Mouse (Mus musculus): ENCODE measurements around the gene Gjb4. TPM values are rescaled to one million over a fixed set of nuclear protein-coding genes. Genes with fewer than 3 reads are reported as not detected.
A peak's percentile ranks its signal among the peaks of the same experiment; 100 is the strongest.

Gjb4 gene
- polyA plus RNA-seq, 1 experiment from 2014 or later = 0.39 TPM

- no peak overlapping the region for H3K4me3 ChIP-seq (ENCODE audit: low read depth, low read length)
- H3K9me3 ChIP-seq (ENCODE audit: control insufficient read depth, low read length) = no peaks in the 10 kb centered on the region
- DNase-seq (ENCODE audit: low spot score) = no peak
- no peak overlapping the region for H3K9ac ChIP-seq (ENCODE audit: low read depth, low read length)
- H3K4me2 ChIP-seq (replicated peaks; ENCODE audit: low read depth, low read length) = no peak overlapping the region
- no peaks in the 10 kb centered on the region for H3K36me3 ChIP-seq (ENCODE audit: control insufficient read depth, insufficient read depth, low read length)
- H3K27me3 ChIP-seq (ENCODE audit: control insufficient read depth, insufficient read depth, low read length) = no peaks in the 10 kb centered on the region
- H3K4me1 ChIP-seq (replicated peaks; ENCODE audit: control insufficient read depth, insufficient read depth, low read length) = no peaks in the 10 kb centered on the region; the same call in 1 of the 2 replicates
- H3K27ac ChIP-seq (ENCODE audit: low read depth, low read length) = no peak overlapping the region
- 88% methylated on average over 4 of the region's 4 CpGs for WGBS
- ATAC-seq (ENCODE audit: low FRiP score) = no peak
These were observed 20.8 kb upstream of the Gjb4 start for GRCm38 (mm10) chr4:127374645-127375044.

- no peak overlapping the region for H3K4me3 ChIP-seq (ENCODE audit: low read depth, low read length)
- H3K9me3 ChIP-seq (ENCODE audit: control insufficient read depth, low read length) = no peaks in the 10 kb centered on the region
- H3K9ac ChIP-seq (ENCODE audit: low read depth, low read length) = no peak overlapping the region
- no peaks in the 10 kb centered on the region; the same call in 1 of the 2 replicates for H3K4me1 ChIP-seq (replicated peaks; ENCODE audit: control insufficient read depth, insufficient read depth, low read length)
- no peak overlapping the region for H3K27ac ChIP-seq (ENCODE audit: low read depth, low read length)
- no peak overlapping the region for H3K4me2 ChIP-seq (replicated peaks; ENCODE audit: low read depth, low read length)
- DNase-seq (ENCODE audit: low spot score) (no peak), ATAC-seq (ENCODE audit: low FRiP score) (no peak)
- H3K27me3 ChIP-seq (ENCODE audit: control insufficient read depth, insufficient read depth, low read length) = no peaks in the 10 kb centered on the region
- WGBS = 78% methylated on average over 8 of the region's 8 CpGs
- no peaks in the 10 kb centered on the region for H3K36me3 ChIP-seq (ENCODE audit: control insufficient read depth, insufficient read depth, low read length)
These were observed 19.6 kb upstream of the Gjb4 start for GRCm38 (mm10) chr4:127373491-127373890.

- no peak overlapping the region for H3K9ac ChIP-seq (ENCODE audit: low read depth, low read length)
- WGBS = 73% methylated on average over 5 of the region's 5 CpGs
- no peak overlapping the region for H3K27ac ChIP-seq (ENCODE audit: low read depth, low read length)
- no peaks in the 10 kb centered on the region; the same call in 1 of the 2 replicates for H3K27me3 ChIP-seq (ENCODE audit: control insufficient read depth, insufficient read depth, low read length)
- DNase-seq (ENCODE audit: low spot score) (no peak), ATAC-seq (ENCODE audit: low FRiP score) (no peak)
- H3K9me3 ChIP-seq (ENCODE audit: control insufficient read depth, low read length) = no peaks in the 10 kb centered on the region
- no peak overlapping the region for H3K4me2 ChIP-seq (replicated peaks; ENCODE audit: low read depth, low read length)
- no peak overlapping the region for H3K4me3 ChIP-seq (ENCODE audit: low read depth, low read length)
- H3K4me1 ChIP-seq (replicated peaks; ENCODE audit: control insufficient read depth, insufficient read depth, low read length) = no peaks in the 10 kb centered on the region; the same call in 1 of the 2 replicates
- no peaks in the 10 kb centered on the region for H3K36me3 ChIP-seq (ENCODE audit: control insufficient read depth, insufficient read depth, low read length)
These were observed 17.7 kb upstream of the Gjb4 start for GRCm38 (mm10) chr4:127371546-127371945.

GRCm38 (mm10) chr4:127370447-127370846 is 16.6 kb upstream of the Gjb4 start:
- H3K4me3 ChIP-seq (ENCODE audit: low read depth, low read length) = no peak overlapping the region
- no peak for ATAC-seq (ENCODE audit: low FRiP score)
- peak; percentile 61 for DNase-seq (ENCODE audit: low spot score)
- H3K9me3 ChIP-seq (ENCODE audit: control insufficient read depth, low read length) = no peaks in the 10 kb centered on the region
- no peak overlapping the region for H3K4me2 ChIP-seq (replicated peaks; ENCODE audit: low read depth, low read length)
- no peaks in the 10 kb centered on the region; the same call in 1 of the 2 replicates for H3K27me3 ChIP-seq (ENCODE audit: control insufficient read depth, insufficient read depth, low read length)
- H3K27ac ChIP-seq (ENCODE audit: low read depth, low read length) = no peak overlapping the region
- WGBS = 59% methylated on average over 2 of the region's 2 CpGs
- no peak overlapping the region for H3K9ac ChIP-seq (ENCODE audit: low read depth, low read length)
- no peaks in the 10 kb centered on the region for H3K36me3 ChIP-seq (ENCODE audit: control insufficient read depth, insufficient read depth, low read length)
- H3K4me1 ChIP-seq (replicated peaks; ENCODE audit: control insufficient read depth, insufficient read depth, low read length) = no peaks in the 10 kb centered on the region

GRCm38 (mm10) chr4:127368379-127368973 is 14.6 kb upstream of the Gjb4 start:
- no peak overlapping the region for H3K27ac ChIP-seq (ENCODE audit: low read depth, low read length)
- peak; percentile 20; the same call in 1 of the 2 replicates for ATAC-seq (ENCODE audit: low FRiP score)
- 37% methylated on average over 13 of the region's 13 CpGs for WGBS
- no peak overlapping the region for H3K9ac ChIP-seq (ENCODE audit: low read depth, low read length)
- H3K27me3 ChIP-seq (ENCODE audit: control insufficient read depth, insufficient read depth, low read length) = no peaks in the 10 kb centered on the region; the same call in 1 of the 2 replicates
- no peaks in the 10 kb centered on the region; the same call in 1 of the 2 replicates for H3K4me1 ChIP-seq (replicated peaks; ENCODE audit: control insufficient read depth, insufficient read depth, low read length)
- H3K4me3 ChIP-seq (ENCODE audit: low read depth, low read length) = no peak overlapping the region
- no peaks in the 10 kb centered on the region for H3K36me3 ChIP-seq (ENCODE audit: control insufficient read depth, insufficient read depth, low read length)
- DNase-seq (ENCODE audit: low spot score) = peak; percentile 87
- no peak overlapping the region for H3K4me2 ChIP-seq (replicated peaks; ENCODE audit: low read depth, low read length)
- no peaks in the 10 kb centered on the region for H3K9me3 ChIP-seq (ENCODE audit: control insufficient read depth, low read length)

- no peak overlapping the region for H3K9ac ChIP-seq (ENCODE audit: low read depth, low read length)
- H3K27ac ChIP-seq (ENCODE audit: low read depth, low read length) = peak overlapping the region; percentile 67
- WGBS = 17% methylated on average over 4 of the region's 4 CpGs
- H3K9me3 ChIP-seq (ENCODE audit: control insufficient read depth, low read length) = no peaks in the 10 kb centered on the region
- no peaks in the 10 kb centered on the region; the same call in 1 of the 2 replicates for H3K27me3 ChIP-seq (ENCODE audit: control insufficient read depth, insufficient read depth, low read length)
- H3K36me3 ChIP-seq (ENCODE audit: control insufficient read depth, insufficient read depth, low read length) = no peaks in the 10 kb centered on the region
- ATAC-seq (ENCODE audit: low FRiP score) = peak; percentile 61; the same call in 1 of the 2 replicates
- no peak overlapping the region for H3K4me3 ChIP-seq (ENCODE audit: low read depth, low read length)
- no peak overlapping the region for H3K4me2 ChIP-seq (replicated peaks; ENCODE audit: low read depth, low read length)
- DNase-seq (ENCODE audit: low spot score) = peak; percentile 39
- H3K4me1 ChIP-seq (replicated peaks; ENCODE audit: control insufficient read depth, insufficient read depth, low read length) = no peaks in the 10 kb centered on the region; the same call in 1 of the 2 replicates
These were observed 12.0 kb upstream of the Gjb4 start for GRCm38 (mm10) chr4:127365834-127366233.

- WGBS = 20% methylated on average over 5 of the region's 5 CpGs
- Histone ChIP-seq H3K4me3 (ENCODE audit: low read depth, low read length) (no peak overlapping the region), H3K9ac (ENCODE audit: low read depth, low read length) (no peak overlapping the region), H3K4me1 (replicated peaks; ENCODE audit: control insufficient read depth, insufficient read depth, low read length) (no peaks in the 10 kb centered on the region; the same call in 1 of the 2 replicates), H3K27me3 (ENCODE audit: control insufficient read depth, insufficient read depth, low read length) (no peaks in the 10 kb centered on the region; the same call in 1 of the 2 replicates), H3K9me3 (ENCODE audit: control insufficient read depth, low read length) (no peaks in the 10 kb centered on the region), H3K4me2 (replicated peaks; ENCODE audit: low read depth, low read length) (no peak overlapping the region), H3K27ac (ENCODE audit: low read depth, low read length) (peak overlapping the region; percentile 67), H3K36me3 (ENCODE audit: control insufficient read depth, insufficient read depth, low read length) (no peaks in the 10 kb centered on the region)
- peak; percentile 64 for ATAC-seq (ENCODE audit: low FRiP score)
- peak; percentile 29 for DNase-seq (ENCODE audit: low spot score)
These were observed 11.6 kb upstream of the Gjb4 start for GRCm38 (mm10) chr4:127365433-127365832.

GRCm38 (mm10) chr4:127364431-127364830 is 10.6 kb upstream of the Gjb4 start:
- DNase-seq (ENCODE audit: low spot score) (no peak), ATAC-seq (ENCODE audit: low FRiP score) (no peak)
- Histone ChIP-seq H3K4me1 (replicated peaks; ENCODE audit: control insufficient read depth, insufficient read depth, low read length) (no peaks in the 10 kb centered on the region; the same call in 1 of the 2 replicates), H3K4me2 (replicated peaks; ENCODE audit: low read depth, low read length) (no peak overlapping the region), H3K9me3 (ENCODE audit: control insufficient read depth, low read length) (no peaks in the 10 kb centered on the region), H3K27me3 (ENCODE audit: control insufficient read depth, insufficient read depth, low read length) (no peaks in the 10 kb centered on the region; the same call in 1 of the 2 replicates), H3K9ac (ENCODE audit: low read depth, low read length) (no peak overlapping the region), H3K4me3 (ENCODE audit: low read depth, low read length) (no peak overlapping the region), H3K27ac (ENCODE audit: low read depth, low read length) (no peak overlapping the region), H3K36me3 (ENCODE audit: control insufficient read depth, insufficient read depth, low read length) (no peaks in the 10 kb centered on the region)
- 65% methylated on average over 6 of the region's 6 CpGs for WGBS

- Histone ChIP-seq H3K4me3 (ENCODE audit: low read depth, low read length) (no peak overlapping the region), H3K9ac (ENCODE audit: low read depth, low read length) (no peak overlapping the region), H3K4me2 (replicated peaks; ENCODE audit: low read depth, low read length) (no peak overlapping the region), H3K4me1 (replicated peaks; ENCODE audit: control insufficient read depth, insufficient read depth, low read length) (no peaks in the 10 kb centered on the region; the same call in 1 of the 2 replicates), H3K27ac (ENCODE audit: low read depth, low read length) (no peak overlapping the region), H3K36me3 (ENCODE audit: control insufficient read depth, insufficient read depth, low read length) (no peaks in the 10 kb centered on the region), H3K27me3 (ENCODE audit: control insufficient read depth, insufficient read depth, low read length) (peaks cover 2% of the 10 kb centered on the region; the same call in 1 of the 2 replicates), H3K9me3 (ENCODE audit: control insufficient read depth, low read length) (no peaks in the 10 kb centered on the region)
- WGBS = 54% methylated on average over 4 of the region's 4 CpGs
- ATAC-seq (ENCODE audit: low FRiP score) (no peak), DNase-seq (ENCODE audit: low spot score) (peak; percentile 26)
These were observed 9.4 kb upstream of the Gjb4 start for GRCm38 (mm10) chr4:127363331-127363730.
